Comparison of ENCODE assay signal across 16 mouse cellular contexts in the genomic region with DNA sequence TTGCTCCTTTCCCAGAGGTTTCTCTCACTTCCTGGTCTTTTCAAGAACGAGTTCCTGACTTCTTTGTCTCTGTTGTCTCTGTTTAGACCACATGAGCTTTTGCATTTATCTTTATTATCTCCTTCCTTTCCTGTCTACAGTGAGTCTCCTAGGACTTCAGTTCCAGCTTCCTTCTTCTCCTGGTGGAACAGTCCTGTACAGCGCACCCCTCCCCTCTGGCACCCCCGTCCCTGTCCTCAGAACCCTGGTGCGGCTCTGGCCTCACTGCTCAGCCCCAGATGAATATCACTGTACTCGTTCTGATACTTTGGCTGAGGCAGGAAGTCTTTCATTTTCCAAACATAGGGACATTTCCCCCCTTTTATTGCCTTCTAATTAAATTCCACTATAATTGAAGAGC.
"Had no signal": no experiment of that assay in that cellular context is flagged by ENCODE, and none has a peak within 500 bp of the region (broad histone marks: within the 10 kb centered on the region; RNA-seq: fewer than 3 reads in every experiment).

No protein-coding gene starts in this region.

- H3K27me3 ChIP-seq: midbrain, embryonic 13.5 days; midbrain, embryonic 15.5 days; neural tube, embryonic 12.5 days; stomach, embryonic 15.5 days had no signal

- H3K27ac ChIP-seq: liver, embryonic 13.5 days; liver, embryonic 15.5 days; midbrain, embryonic 13.5 days; midbrain, embryonic 15.5 days; neural tube, embryonic 12.5 days; stomach, embryonic 15.5 days; stomach, postnatal 0 days had no signal

- H3K9ac ChIP-seq: liver, embryonic 13.5 days; liver, embryonic 15.5 days; liver, postnatal 0 days; lung, embryonic 14.5 days; midbrain, embryonic 13.5 days; midbrain, embryonic 15.5 days; neural tube, embryonic 12.5 days; stomach, embryonic 15.5 days had no signal

- H3K4me1 ChIP-seq: liver, embryonic 13.5 days; liver, embryonic 15.5 days; megakaryocyte, embryonic 14.5 days; midbrain, embryonic 15.5 days; stomach, embryonic 15.5 days had no signal

- DNase-seq: liver, embryonic 13.5 days; liver, postnatal 0 days; lung, embryonic 14.5 days; right cerebral cortex, postnatal 14 days; thymus, adult 2 months; thymus, postnatal 25 days; thymus, postnatal 4 days had no signal

- ATAC-seq: liver, postnatal 0 days; midbrain, embryonic 13.5 days; midbrain, embryonic 15.5 days had no signal

- H3K9me3 ChIP-seq: liver, embryonic 13.5 days; liver, embryonic 15.5 days; megakaryocyte, embryonic 14.5 days; midbrain, embryonic 13.5 days; midbrain, embryonic 15.5 days; neural tube, embryonic 12.5 days; stomach, embryonic 15.5 days had no signal

- H3K4me2 ChIP-seq: liver, embryonic 11.5 days; liver, embryonic 13.5 days; liver, embryonic 15.5 days; lung, embryonic 14.5 days; midbrain, embryonic 11.5 days; midbrain, embryonic 13.5 days; midbrain, embryonic 15.5 days; neural tube, embryonic 12.5 days; stomach, embryonic 15.5 days had no signal

- H3K4me3 ChIP-seq: liver, embryonic 13.5 days; liver, embryonic 15.5 days; megakaryocyte, embryonic 14.5 days; midbrain, embryonic 13.5 days; midbrain, embryonic 15.5 days; neural tube, embryonic 12.5 days; stomach, embryonic 15.5 days had no signal

- H3K36me3 ChIP-seq: liver, embryonic 13.5 days; liver, embryonic 15.5 days; midbrain, embryonic 13.5 days; midbrain, embryonic 15.5 days; neural tube, embryonic 12.5 days; stomach, embryonic 15.5 days had no signal
